Mouse (Mus musculus) left cerebral cortex, postnatal 10 days (tissue): ENCODE measurements at regions not wholly inside any gene's neighbourhood (a gene's known extent, or its start where the extent isn't known, plus 50 kb on each side); places are given as distances from the start of the nearest gene placed in this dataset.

Experiments
- DNase-seq, 2 experiments: peaks; one replicate each; pipeline ENCODE4 v3.0.0; 2021 to 2022; ENCODE audit warnings: low spot score in 2 of 2, mixed read lengths in 1 of 2; ENCODE audit errors: extremely low spot score in 1 of 2
- intact Hi-C: fragments of 180-260 bp; cut with DNase I; formaldehyde crosslinking; loops from one replicate; pipeline ENCODE4 v1.15.1; 2025

GRCm38 (mm10) chr1:98977686-98978085 is 556.8 kb downstream of the Slco6d1 start:
- DNase-seq: no peak
- intact Hi-C loops: no loop called here
